ENCODE assay signal across 17 mouse cellular contexts in the genomic region with DNA sequence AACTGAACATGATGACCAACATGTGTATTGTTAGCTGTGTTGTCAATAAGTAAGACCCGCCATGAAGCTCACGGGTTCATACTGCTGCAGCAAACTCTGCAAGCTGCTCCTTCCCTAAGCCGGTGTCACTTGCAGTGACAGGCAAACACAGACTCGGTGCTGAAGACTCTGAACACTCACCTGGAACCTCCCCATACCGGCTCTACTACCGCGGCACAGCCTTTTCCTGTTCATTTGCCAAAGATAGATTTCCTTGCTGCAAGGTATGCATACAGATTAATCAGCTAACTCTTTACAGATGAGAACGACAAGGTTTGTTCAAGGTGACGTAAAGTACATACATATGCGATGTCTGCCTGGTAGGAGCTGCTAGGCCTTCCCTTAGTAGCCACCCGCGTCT.
DNase-seq lines count a peak whose midpoint lies in the region; ATAC-seq and TF ChIP-seq lines count a peak whose summit lies in the region.
"Had no signal": no experiment of that assay in that cellular context is flagged by ENCODE, and none has a peak within 500 bp of the region (broad histone marks: within the 10 kb centered on the region; RNA-seq: fewer than 3 reads in every experiment).

No protein-coding gene starts in this region.

- 79% methylated on average over 12 of the region's 12 CpGs for WGBS in hindbrain, embryonic 13.5 days
- 83% methylated on average over 12 of the region's 12 CpGs for WGBS in hindbrain, embryonic 10.5 days
- WGBS in forebrain, postnatal 0 days: 69% methylated on average over 12 of the region's 12 CpGs
- WGBS in kidney, embryonic 14.5 days: 84% methylated on average over 12 of the region's 12 CpGs

- peak overlapping the region; percentile 62 for H3K27ac ChIP-seq in hindbrain, embryonic 13.5 days
- H3K27ac ChIP-seq in hindbrain, embryonic 10.5 days: no peak overlapping the region
- peak overlapping the region; percentile 59 for H3K27ac ChIP-seq in forebrain, postnatal 0 days (ENCODE audit: low read depth, low read length)
- H3K27ac ChIP-seq in kidney, embryonic 14.5 days (ENCODE audit: low read depth, low read length): no peak overlapping the region
- H3K27ac ChIP-seq: embryonic facial prominence, embryonic 10.5 days; heart, embryonic 15.5 days; hindbrain, postnatal 0 days had no signal

- H3K4me3 ChIP-seq in hindbrain, embryonic 13.5 days: no peak overlapping the region
- H3K4me3 ChIP-seq in hindbrain, embryonic 10.5 days: no peak overlapping the region
- no peak overlapping the region for H3K4me3 ChIP-seq in forebrain, postnatal 0 days (ENCODE audit: low read depth, low read length)
- no peak overlapping the region for H3K4me3 ChIP-seq in kidney, embryonic 14.5 days (ENCODE audit: low read length)
- H3K4me3 ChIP-seq: embryonic facial prominence, embryonic 10.5 days; heart, embryonic 15.5 days had no signal

- peaks cover 11% of the 10 kb centered on the region for H3K4me1 ChIP-seq in hindbrain, embryonic 13.5 days (replicated peaks)
- H3K4me1 ChIP-seq in hindbrain, embryonic 10.5 days (replicated peaks): peaks cover 9% of the 10 kb centered on the region; the same call in 1 of the 2 replicates
- no peaks in the 10 kb centered on the region for H3K4me1 ChIP-seq in forebrain, postnatal 0 days (ENCODE audit: insufficient read depth)
- no peaks in the 10 kb centered on the region for H3K4me1 ChIP-seq in kidney, embryonic 14.5 days (ENCODE audit: control insufficient read depth, insufficient read depth, low read length)

- TF ChIP-seq CTCF in forebrain, postnatal 0 days (IDR thresholded peaks at IDR 0.05; ENCODE audit: low read depth): no peak

- no peak overlapping the region for H3K4me2 ChIP-seq in hindbrain, embryonic 13.5 days
- H3K4me2 ChIP-seq in forebrain, postnatal 0 days (ENCODE audit: low read depth): no peak overlapping the region
- no peak overlapping the region for H3K4me2 ChIP-seq in kidney, embryonic 14.5 days (replicated peaks; ENCODE audit: low read depth, low read length)
- H3K4me2 ChIP-seq: heart, embryonic 15.5 days had no signal

- H3K27me3 ChIP-seq in hindbrain, embryonic 13.5 days: no peaks in the 10 kb centered on the region
- no peaks in the 10 kb centered on the region for H3K27me3 ChIP-seq in hindbrain, embryonic 10.5 days (ENCODE audit: insufficient read depth, poor library complexity, severe bottlenecking)
- no peaks in the 10 kb centered on the region for H3K27me3 ChIP-seq in forebrain, postnatal 0 days (ENCODE audit: insufficient read depth, low read length)
- no peaks in the 10 kb centered on the region for H3K27me3 ChIP-seq in kidney, embryonic 14.5 days (ENCODE audit: control insufficient read depth, insufficient read depth, low read length)
- H3K27me3 ChIP-seq: heart, embryonic 15.5 days had no signal

- H3K9me3 ChIP-seq in hindbrain, embryonic 13.5 days: no peaks in the 10 kb centered on the region
- H3K9me3 ChIP-seq in hindbrain, embryonic 10.5 days: no peaks in the 10 kb centered on the region
- H3K9me3 ChIP-seq in forebrain, postnatal 0 days (ENCODE audit: low read length): no peaks in the 10 kb centered on the region
- H3K9me3 ChIP-seq in kidney, embryonic 14.5 days (ENCODE audit: control insufficient read depth, low read length): no peaks in the 10 kb centered on the region
- H3K9me3 ChIP-seq: embryonic facial prominence, embryonic 10.5 days; heart, embryonic 15.5 days had no signal

- H3K9ac ChIP-seq in hindbrain, embryonic 13.5 days: no peak overlapping the region
- H3K9ac ChIP-seq in forebrain, postnatal 0 days: no peak overlapping the region
- no peak overlapping the region for H3K9ac ChIP-seq in kidney, embryonic 14.5 days (ENCODE audit: low read depth, low read length)
- H3K9ac ChIP-seq: heart, embryonic 15.5 days had no signal

- ATAC-seq in hindbrain, embryonic 13.5 days (ENCODE audit: low FRiP score): no peak
- peak; percentile 70 for ATAC-seq in forebrain, postnatal 0 days
- ATAC-seq in kidney, embryonic 14.5 days (ENCODE audit: low FRiP score, low TSS enrichment): no peak
- ATAC-seq: hindbrain, postnatal 0 days had no signal

- DNase-seq in hindbrain, embryonic 10.5 days (ENCODE audit: low spot score): no peak
- DNase-seq in urinary bladder, postnatal 14 days (ENCODE audit: low spot score): peak; percentile 19
- no peak for DNase-seq in urinary bladder, adult 2 months (ENCODE audit: low spot score)
- no peak for DNase-seq in forebrain, postnatal 0 days
- no peak for DNase-seq in layer of hippocampus, adult 11-12 months (ENCODE audit: low spot score)
- DNase-seq: adrenal gland, adult 2 months; adrenal gland, postnatal 25 days; cerebellum, adult 2 months; cerebellum, postnatal 10 days; gastrocnemius, postnatal 25 days; heart, postnatal 14 days; kidney, adult 18-20 months had no signal

- no peaks in the 10 kb centered on the region for H3K36me3 ChIP-seq in hindbrain, embryonic 13.5 days
- H3K36me3 ChIP-seq in hindbrain, embryonic 10.5 days: no peaks in the 10 kb centered on the region
- H3K36me3 ChIP-seq in forebrain, postnatal 0 days (ENCODE audit: insufficient read depth): no peaks in the 10 kb centered on the region
- no peaks in the 10 kb centered on the region for H3K36me3 ChIP-seq in kidney, embryonic 14.5 days (ENCODE audit: control insufficient read depth, insufficient read depth, low read length)
- H3K36me3 ChIP-seq: embryonic facial prominence, embryonic 10.5 days; heart, embryonic 15.5 days had no signal

Comparison
In these comparisons a context has a peak if more than half of its experiments do, and no peak if none do; other contexts are left out.
1. H3K27ac ChIP-seq: peak in hindbrain, embryonic 13.5 days (single experiment) and forebrain, postnatal 0 days (single experiment); none in hindbrain, embryonic 10.5 days (single experiment) and kidney, embryonic 14.5 days (single experiment).